Mouse (Mus musculus): ENCODE measurements at regions not wholly inside any gene's neighbourhood (a gene's known extent, or its start where the extent isn't known, plus 50 kb on each side); places are given as distances from the start of the nearest gene placed in this dataset.

- H3K36me3 ChIP-seq (replicated peaks in 1 of 2; ENCODE audit: control insufficient read depth in 1 of 2, insufficient read depth in 1 of 2, low read length in 1 of 2) = no peaks in the 10 kb centered on the region
- H3K4me1 ChIP-seq (ENCODE audit: control insufficient read depth in 1 of 2, insufficient read depth in 2 of 2) = no peaks in the 10 kb centered on the region
- in situ Hi-C loops (cut with MboI; ENCODE audit: low pct_ligation_motif_present, low pct_unique_long_range_greater_than_20kb, low sequenced_read_pairs) = no loop called here
- H3K4me2 ChIP-seq (ENCODE audit: insufficient read depth, low read depth, poor library complexity, severe bottlenecking) = no peak overlapping the region
- no peak overlapping the region for H3K27ac ChIP-seq (ENCODE audit: insufficient read depth, low read depth)
- dilution Hi-C loops (cut with MboI; ENCODE audit: extremely low pct_ligation_motif_present, extremely low pct_unique_long_range_greater_than_20kb, low sequenced_read_pairs) = no loop called here
- no peak overlapping the region for H3K4me3 ChIP-seq (replicated peaks in 1 of 3; ENCODE audit: low read depth in 2 of 3, low read length in 2 of 3, poor library complexity in 1 of 3)
- TF ChIP-seq MEF2A (IDR thresholded peaks at IDR 0.05; ENCODE audit: borderline replicate concordance, low read depth, low read length) = no peak
- H3K79me2 ChIP-seq (replicated peaks; ENCODE audit: control insufficient read depth, extremely low read depth, insufficient read depth, poor library complexity, severe bottlenecking) = no peaks in the 10 kb centered on the region
- peaks cover 71% of the 10 kb centered on the region for H3K9me3 ChIP-seq (replicated peaks; ENCODE audit: low read length)
- no peaks in the 10 kb centered on the region for H3K27me3 ChIP-seq (replicated peaks)
- H3K9ac ChIP-seq (ENCODE audit: insufficient read depth, low read depth) = no peak overlapping the region
- DNase-seq (ENCODE audit: extremely low read depth) = no peak
Measured at GRCm38 (mm10) chr9:68476391-68476790, 177.2 kb upstream of the Rora start.

- no peak for DNase-seq (ENCODE audit: extremely low read depth)
- H3K9ac ChIP-seq (ENCODE audit: insufficient read depth, low read depth) = no peak overlapping the region
- no peaks in the 10 kb centered on the region for H3K27me3 ChIP-seq (replicated peaks)
- H3K4me3 ChIP-seq (replicated peaks in 1 of 3; ENCODE audit: low read depth in 2 of 3, low read length in 2 of 3, poor library complexity in 1 of 3) = no peak overlapping the region
- no peak overlapping the region for H3K27ac ChIP-seq (ENCODE audit: insufficient read depth, low read depth)
- dilution Hi-C loops (cut with MboI; ENCODE audit: extremely low pct_ligation_motif_present, extremely low pct_unique_long_range_greater_than_20kb, low sequenced_read_pairs) = no loop called here
- H3K36me3 ChIP-seq (replicated peaks in 1 of 2; ENCODE audit: control insufficient read depth in 1 of 2, insufficient read depth in 1 of 2, low read length in 1 of 2) = no peaks in the 10 kb centered on the region
- in situ Hi-C loops (cut with MboI; ENCODE audit: low pct_ligation_motif_present, low pct_unique_long_range_greater_than_20kb, low sequenced_read_pairs) = no loop called here
- H3K9me3 ChIP-seq (replicated peaks; ENCODE audit: low read length) = peaks cover 72% of the 10 kb centered on the region
- H3K4me1 ChIP-seq (ENCODE audit: control insufficient read depth in 1 of 2, insufficient read depth in 2 of 2) = no peaks in the 10 kb centered on the region
- H3K79me2 ChIP-seq (replicated peaks; ENCODE audit: control insufficient read depth, extremely low read depth, insufficient read depth, poor library complexity, severe bottlenecking) = no peaks in the 10 kb centered on the region
- H3K4me2 ChIP-seq (ENCODE audit: insufficient read depth, low read depth, poor library complexity, severe bottlenecking) = no peak overlapping the region
- TF ChIP-seq ZC3H11A (IDR thresholded peaks at IDR 0.05; ENCODE audit: low read depth, low read length) (no peak), PAX5 (IDR thresholded peaks at IDR 0.05; ENCODE audit: low read length) (no peak), MEF2A (IDR thresholded peaks at IDR 0.05; ENCODE audit: borderline replicate concordance, low read depth, low read length) (no peak), RAD21 (IDR thresholded peaks at IDR 0.05; ENCODE audit: low read depth, low read length) (no peak), SIN3A (IDR thresholded peaks at IDR 0.05; ENCODE audit: low read length) (no peak), MXI1 (IDR thresholded peaks at IDR 0.05; ENCODE audit: low read depth, low read length) (no peak), ELF1 (IDR thresholded peaks at IDR 0.05; ENCODE audit: low read depth, low read length) (no peak), POLR2AphosphoS2 (IDR thresholded peaks at IDR 0.05; ENCODE audit: low read depth, low read length) (no peak), JUN (IDR thresholded peaks at IDR 0.05; ENCODE audit: insufficient read depth, low read depth, low read length) (no peak), GABPA (IDR thresholded peaks at IDR 0.05; ENCODE audit: insufficient replicate concordance, low read depth, low read length) (no peak), CHD2 (IDR thresholded peaks at IDR 0.05; ENCODE audit: low read length) (no peak)
Measured at GRCm38 (mm10) chr9:68477466-68477865, 176.1 kb upstream of the Rora start.

- in situ Hi-C loops (cut with MboI; ENCODE audit: low pct_ligation_motif_present, low pct_unique_long_range_greater_than_20kb, low sequenced_read_pairs) (no loop called here), dilution Hi-C loops (cut with MboI; ENCODE audit: extremely low pct_ligation_motif_present, extremely low pct_unique_long_range_greater_than_20kb, low sequenced_read_pairs) (no loop called here)
- no peak overlapping the region for H3K4me3 ChIP-seq (replicated peaks in 1 of 3; ENCODE audit: low read depth in 2 of 3, low read length in 2 of 3, poor library complexity in 1 of 3)
- no peaks in the 10 kb centered on the region for H3K4me1 ChIP-seq (ENCODE audit: control insufficient read depth in 1 of 2, insufficient read depth in 2 of 2)
- H3K27me3 ChIP-seq (replicated peaks) = no peaks in the 10 kb centered on the region
- peaks cover 69% of the 10 kb centered on the region for H3K9me3 ChIP-seq (replicated peaks; ENCODE audit: low read length)
- H3K36me3 ChIP-seq (replicated peaks in 1 of 2; ENCODE audit: control insufficient read depth in 1 of 2, insufficient read depth in 1 of 2, low read length in 1 of 2) = no peaks in the 10 kb centered on the region
- no peak for DNase-seq (ENCODE audit: extremely low read depth)
- H3K9ac ChIP-seq (ENCODE audit: insufficient read depth, low read depth) = no peak overlapping the region
- H3K79me2 ChIP-seq (replicated peaks; ENCODE audit: control insufficient read depth, extremely low read depth, insufficient read depth, poor library complexity, severe bottlenecking) = no peaks in the 10 kb centered on the region
- no peak for TF ChIP-seq EP300 (IDR thresholded peaks at IDR 0.05; ENCODE audit: low read length)
- TF ChIP-seq UBTF (IDR thresholded peaks at IDR 0.05; ENCODE audit: low read depth, low read length) = no peak
- TF ChIP-seq NELFE (IDR thresholded peaks at IDR 0.05; ENCODE audit: low read depth, low read length) = no peak
- no peak for TF ChIP-seq MYC (IDR thresholded peaks at IDR 0.05; ENCODE audit: low read depth, low read length)
- no peak for TF ChIP-seq BHLHE40 (IDR thresholded peaks at IDR 0.05; ENCODE audit: low read depth, low read length)
- no peak for TF ChIP-seq ETS1 (conservative IDR thresholded peaks at IDR 0.05; ENCODE audit: low read depth, low read length)
- TF ChIP-seq TBP (conservative IDR thresholded peaks at IDR 0.05; ENCODE audit: low read depth, low read length) = no peak
- TF ChIP-seq MXI1 (IDR thresholded peaks at IDR 0.05; ENCODE audit: low read depth, low read length) = no peak
- no peak for TF ChIP-seq IRF4 (IDR thresholded peaks at IDR 0.05; ENCODE audit: low read depth, low read length)
- TF ChIP-seq SIN3A (IDR thresholded peaks at IDR 0.05; ENCODE audit: low read length) = no peak
- TF ChIP-seq ZMIZ1 (IDR thresholded peaks at IDR 0.05; ENCODE audit: low read depth, low read length) = no peak
- TF ChIP-seq ZKSCAN1 (IDR thresholded peaks at IDR 0.05; ENCODE audit: borderline replicate concordance, low read depth, low read length) = no peak
- TF ChIP-seq MEF2A (IDR thresholded peaks at IDR 0.05; ENCODE audit: borderline replicate concordance, low read depth, low read length) = no peak
- TF ChIP-seq CHD2 (IDR thresholded peaks at IDR 0.05; ENCODE audit: low read length) = no peak
- TF ChIP-seq JUND (conservative IDR thresholded peaks at IDR 0.05; ENCODE audit: low read depth, low read length) = no peak
- TF ChIP-seq RCOR1 (conservative IDR thresholded peaks at IDR 0.05; ENCODE audit: low read depth, low read length) = no peak
- H3K4me2 ChIP-seq (ENCODE audit: insufficient read depth, low read depth, poor library complexity, severe bottlenecking) = no peak overlapping the region
- no peak overlapping the region for H3K27ac ChIP-seq (ENCODE audit: insufficient read depth, low read depth)
Measured at GRCm38 (mm10) chr9:68486646-68487045, 166.9 kb upstream of the Rora start.
